8 mouse cellular contexts compared by ENCODE assay signal in genomic region chr2:72298406-72298805, GRCm38 (mm10). TPM values are rescaled to one million over a fixed set of nuclear protein-coding genes. Genes with fewer than 3 reads are reported as not detected.
A peak's percentile ranks its signal among the peaks of the same experiment; 100 is the strongest.
DNase-seq lines count a peak whose midpoint lies in the region; ATAC-seq and TF ChIP-seq lines count a peak whose summit lies in the region.

No protein-coding gene starts in this region.

- peaks cover 24% of the 10 kb centered on the region for H3K36me3 ChIP-seq in heart, embryonic 12.5 days
- H3K36me3 ChIP-seq in hindbrain, embryonic 13.5 days: no peaks in the 10 kb centered on the region

- TF ChIP-seq POLR2A in bone marrow, adult 2 months (IDR thresholded peaks at IDR 0.05; ENCODE audit: borderline replicate concordance, control insufficient read depth, low read depth, low read length): no peak

- H3K4me1 ChIP-seq in bone marrow, adult 2 months (ENCODE audit: control insufficient read depth, insufficient read depth, low read length): no peaks in the 10 kb centered on the region; the same call in 1 of the 2 replicates
- peaks cover 26% of the 10 kb centered on the region for H3K4me1 ChIP-seq in heart, embryonic 12.5 days (replicated peaks)
- no peaks in the 10 kb centered on the region for H3K4me1 ChIP-seq in hindbrain, embryonic 13.5 days (replicated peaks)

- H3K9me3 ChIP-seq in heart, embryonic 12.5 days (replicated peaks): no peaks in the 10 kb centered on the region
- no peaks in the 10 kb centered on the region for H3K9me3 ChIP-seq in hindbrain, embryonic 13.5 days

- peak; percentile 57 for ATAC-seq in frontal cortex, adult (ENCODE audit: low TSS enrichment)
- ATAC-seq in heart, embryonic 12.5 days (ENCODE audit: insufficient number of reproducible peaks, low FRiP score): no peak
- peak; percentile 69 for ATAC-seq in megakaryocyte progenitor cell, adult 5-6 weeks (replicated peaks; ENCODE audit: poor library complexity)
- ATAC-seq in hindbrain, embryonic 13.5 days (ENCODE audit: low FRiP score): no peak

- no peaks in the 10 kb centered on the region for H3K27me3 ChIP-seq in heart, embryonic 12.5 days (replicated peaks)
- no peaks in the 10 kb centered on the region for H3K27me3 ChIP-seq in hindbrain, embryonic 13.5 days

- peak; percentile 40 for TF ChIP-seq CTCF in bone marrow, adult 2 months (IDR thresholded peaks at IDR 0.05; ENCODE audit: control insufficient read depth, insufficient read depth, low read length)

- H3K4me2 ChIP-seq in heart, embryonic 12.5 days: no peak overlapping the region
- no peak overlapping the region for H3K4me2 ChIP-seq in hindbrain, embryonic 13.5 days

- no peak overlapping the region for H3K9ac ChIP-seq in heart, embryonic 12.5 days
- no peak overlapping the region for H3K9ac ChIP-seq in hindbrain, embryonic 13.5 days

- no peak overlapping the region for H3K4me3 ChIP-seq in bone marrow, adult 2 months (replicated peaks; ENCODE audit: control insufficient read depth, low read depth, low read length)
- H3K4me3 ChIP-seq in heart, embryonic 12.5 days: no peak overlapping the region
- H3K4me3 ChIP-seq in hindbrain, embryonic 13.5 days: no peak overlapping the region

- WGBS in bone marrow, adult 2 months: 41% methylated on average over 4 of the region's 4 CpGs
- WGBS in heart, embryonic 12.5 days: 52% methylated on average over 4 of the region's 4 CpGs
- 63% methylated on average over 4 of the region's 4 CpGs for WGBS in hindbrain, embryonic 13.5 days

- H3K27ac ChIP-seq in bone marrow, adult 2 months (ENCODE audit: control insufficient read depth, insufficient read depth, low read depth, low read length, poor library complexity): no peak overlapping the region
- 0 out of 2 replicates have a peak overlapping the region, but pooled peaks have one; percentile 56 for H3K27ac ChIP-seq in heart, embryonic 12.5 days (ENCODE audit: poor library complexity, severe bottlenecking)
- no peak overlapping the region for H3K27ac ChIP-seq in hindbrain, embryonic 13.5 days

- no peak for DNase-seq in frontal cortex, postnatal 25 days (ENCODE audit: low spot score in 2 of 2)
- peak; percentile 86 for DNase-seq in 3T3-L1 (ENCODE audit: low read depth, low spot score)
- DNase-seq in urinary bladder, postnatal 25 days (ENCODE audit: low spot score): no peak

RNA-seq across cellular contexts. Expression of gene Map3k20, which starts 13.0 kb away (rescaled TPM):
- 8.5 and 12.1 TPM in 2 replicates for polyA plus RNA-seq in bone marrow, adult 2 months (2011; ENCODE audit: insufficient read depth, insufficient read length, low replicate concordance, missing spikeins)
- polyA plus RNA-seq in heart, embryonic 12.5 days (2016; fragmentation: Nextera tagmentation; extraction: Ambion mirVana): 77.2 and 81.3 TPM in 2 replicates
- 76.0 and 84.5 TPM in 2 replicates for total RNA-seq in megakaryocyte progenitor cell, adult 5-6 weeks (2015)
- 57.9 and 61.8 TPM in 2 replicates for total RNA-seq in megakaryocyte progenitor cell, adult 5-6 weeks (2017)
- polyA plus RNA-seq in hindbrain, embryonic 13.5 days (2015; fragmentation: Nextera tagmentation; extraction: Ambion mirVana): 3.8 and 4.1 TPM in 2 replicates

Comparison
In these comparisons a context has a peak if more than half of its experiments do, and no peak if none do; other contexts are left out.
1. ATAC-seq: peak in frontal cortex, adult (single experiment) and megakaryocyte progenitor cell, adult 5-6 weeks (single experiment); none in heart, embryonic 12.5 days (single experiment) and hindbrain, embryonic 13.5 days (single experiment).